Mouse (Mus musculus): ENCODE measurements around the gene Inpp5a. TPM values are rescaled to one million over a fixed set of nuclear protein-coding genes. Genes with fewer than 3 reads are reported as not detected.
A peak's percentile ranks its signal among the peaks of the same experiment; 100 is the strongest.

Inpp5a gene
- polyA plus RNA-seq, 1 experiment, result 17.6 TPM

DNA sequence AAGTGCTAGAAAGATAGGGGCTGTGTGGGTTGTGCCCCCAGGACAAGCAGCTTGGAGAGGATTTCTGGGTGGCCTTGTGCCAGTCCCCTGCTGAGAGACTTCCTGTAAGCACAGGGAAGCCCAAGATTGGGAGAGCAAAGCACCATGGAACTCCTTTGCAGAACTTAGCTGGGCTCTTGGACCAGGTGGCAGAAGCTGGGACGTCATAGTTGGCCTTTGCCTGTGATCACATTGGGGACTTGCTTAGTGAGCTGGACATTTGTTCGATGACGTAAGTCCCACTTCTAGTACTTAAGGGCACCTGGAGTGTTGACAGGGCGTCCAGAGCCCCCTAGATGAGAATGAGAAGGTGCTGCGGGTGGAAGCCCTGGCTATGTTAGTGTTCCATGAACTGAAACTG is 62.8 kb downstream of the Inpp5a start:
- no peak for DNase-seq (ENCODE audit: low read depth)
- TF ChIP-seq POLR2A (IDR thresholded peaks at IDR 0.05; ENCODE audit: borderline replicate concordance, extremely low read depth, insufficient read depth, insufficient read length, poor library complexity, severe bottlenecking), result no peak
- TF ChIP-seq CTCF (IDR thresholded peaks at IDR 0.05; ENCODE audit: borderline replicate concordance, extremely low read depth, insufficient read depth, insufficient read length), result no peak

GRCm38 (mm10) chr7:139452199-139452598 is 63.3 kb downstream of the Inpp5a start:
- TF ChIP-seq POLR2A (IDR thresholded peaks at IDR 0.05; ENCODE audit: borderline replicate concordance, extremely low read depth, insufficient read depth, insufficient read length, poor library complexity, severe bottlenecking) (no peak), CTCF (IDR thresholded peaks at IDR 0.05; ENCODE audit: borderline replicate concordance, extremely low read depth, insufficient read depth, insufficient read length) (no peak)
- DNase-seq (ENCODE audit: low read depth), result no peak

GRCm38 (mm10) chr7:139453198-139453597 is 64.3 kb downstream of the Inpp5a start:
- TF ChIP-seq POLR2A (IDR thresholded peaks at IDR 0.05; ENCODE audit: borderline replicate concordance, extremely low read depth, insufficient read depth, insufficient read length, poor library complexity, severe bottlenecking), result no peak
- no peak for TF ChIP-seq CTCF (IDR thresholded peaks at IDR 0.05; ENCODE audit: borderline replicate concordance, extremely low read depth, insufficient read depth, insufficient read length)
- DNase-seq (ENCODE audit: low read depth), result no peak

- DNase-seq (ENCODE audit: low read depth), result no peak
- TF ChIP-seq CTCF (IDR thresholded peaks at IDR 0.05; ENCODE audit: borderline replicate concordance, extremely low read depth, insufficient read depth, insufficient read length) (no peak), POLR2A (IDR thresholded peaks at IDR 0.05; ENCODE audit: borderline replicate concordance, extremely low read depth, insufficient read depth, insufficient read length, poor library complexity, severe bottlenecking) (no peak)
Measured at GRCm38 (mm10) chr7:139454285-139454684, 65.4 kb downstream of the Inpp5a start.

- no peak for DNase-seq (ENCODE audit: low read depth)
- no peak for TF ChIP-seq CTCF (IDR thresholded peaks at IDR 0.05; ENCODE audit: borderline replicate concordance, extremely low read depth, insufficient read depth, insufficient read length)
- TF ChIP-seq POLR2A (IDR thresholded peaks at IDR 0.05; ENCODE audit: borderline replicate concordance, extremely low read depth, insufficient read depth, insufficient read length, poor library complexity, severe bottlenecking), result no peak
Measured at GRCm38 (mm10) chr7:139456759-139457158, 67.8 kb downstream of the Inpp5a start.

GRCm38 (mm10) chr7:139461344-139461743 is 72.4 kb downstream of the Inpp5a start:
- no peak for DNase-seq (ENCODE audit: low read depth)
- TF ChIP-seq CTCF (IDR thresholded peaks at IDR 0.05; ENCODE audit: borderline replicate concordance, extremely low read depth, insufficient read depth, insufficient read length) (no peak), POLR2A (IDR thresholded peaks at IDR 0.05; ENCODE audit: borderline replicate concordance, extremely low read depth, insufficient read depth, insufficient read length, poor library complexity, severe bottlenecking) (no peak)

GRCm38 (mm10) chr7:139462142-139462541 is 73.2 kb downstream of the Inpp5a start:
- DNase-seq (ENCODE audit: low read depth), result no peak
- TF ChIP-seq CTCF (IDR thresholded peaks at IDR 0.05; ENCODE audit: borderline replicate concordance, extremely low read depth, insufficient read depth, insufficient read length), result no peak
- no peak for TF ChIP-seq POLR2A (IDR thresholded peaks at IDR 0.05; ENCODE audit: borderline replicate concordance, extremely low read depth, insufficient read depth, insufficient read length, poor library complexity, severe bottlenecking)

GRCm38 (mm10) chr7:139465538-139465937 is 76.6 kb downstream of the Inpp5a start:
- no peak for TF ChIP-seq POLR2A (IDR thresholded peaks at IDR 0.05; ENCODE audit: borderline replicate concordance, extremely low read depth, insufficient read depth, insufficient read length, poor library complexity, severe bottlenecking)
- TF ChIP-seq CTCF (IDR thresholded peaks at IDR 0.05; ENCODE audit: borderline replicate concordance, extremely low read depth, insufficient read depth, insufficient read length), result no peak
- DNase-seq (ENCODE audit: low read depth), result no peak

DNA sequence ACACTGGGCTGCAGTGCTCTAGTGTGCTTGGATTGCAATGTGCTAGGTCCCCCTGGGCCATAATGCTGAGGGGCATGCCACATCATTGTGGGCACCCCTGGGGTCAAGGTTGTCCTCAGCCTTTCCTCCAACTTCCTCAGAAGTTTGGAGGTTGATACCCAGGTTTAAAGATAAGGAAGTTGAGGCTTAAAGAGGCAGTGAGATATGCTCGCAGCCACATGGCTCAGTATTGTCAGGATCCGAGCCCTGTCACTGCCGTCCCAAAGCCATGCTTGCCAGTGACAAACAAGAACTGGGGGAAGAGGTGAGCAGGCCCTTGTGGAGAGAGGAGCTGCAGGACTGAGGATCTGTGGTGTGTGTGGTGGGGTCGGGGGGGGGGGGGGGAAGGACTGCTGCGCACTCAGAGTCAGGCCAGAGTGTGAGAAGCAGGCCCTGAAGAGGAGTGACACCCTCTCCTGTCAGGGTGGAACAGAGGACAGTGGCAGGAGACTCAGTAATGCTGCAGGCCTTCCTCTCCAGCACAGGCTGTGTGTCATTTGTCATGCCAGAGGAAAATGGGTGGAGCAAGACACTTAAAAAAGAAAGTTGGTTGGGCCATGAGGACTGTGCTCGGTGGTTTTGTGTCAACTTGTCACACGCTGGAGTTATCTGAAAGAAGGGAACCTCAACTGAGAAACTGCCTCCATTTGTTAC is 77.7 kb downstream of the Inpp5a start:
- TF ChIP-seq CTCF (IDR thresholded peaks at IDR 0.05; ENCODE audit: borderline replicate concordance, extremely low read depth, insufficient read depth, insufficient read length) (no peak), POLR2A (IDR thresholded peaks at IDR 0.05; ENCODE audit: borderline replicate concordance, extremely low read depth, insufficient read depth, insufficient read length, poor library complexity, severe bottlenecking) (no peak)
- DNase-seq (ENCODE audit: low read depth), result no peak

- peak; percentile 13 for DNase-seq (ENCODE audit: low read depth)
- TF ChIP-seq CTCF (IDR thresholded peaks at IDR 0.05; ENCODE audit: borderline replicate concordance, extremely low read depth, insufficient read depth, insufficient read length), result no peak
- no peak for TF ChIP-seq POLR2A (IDR thresholded peaks at IDR 0.05; ENCODE audit: borderline replicate concordance, extremely low read depth, insufficient read depth, insufficient read length, poor library complexity, severe bottlenecking)
Measured at GRCm38 (mm10) chr7:139467177-139467895, 78.4 kb downstream of the Inpp5a start.

GRCm38 (mm10) chr7:139467896-139468279 is 79.0 kb downstream of the Inpp5a start:
- TF ChIP-seq CTCF (IDR thresholded peaks at IDR 0.05; ENCODE audit: borderline replicate concordance, extremely low read depth, insufficient read depth, insufficient read length), result no peak
- no peak for TF ChIP-seq POLR2A (IDR thresholded peaks at IDR 0.05; ENCODE audit: borderline replicate concordance, extremely low read depth, insufficient read depth, insufficient read length, poor library complexity, severe bottlenecking)
- no peak for DNase-seq (ENCODE audit: low read depth)

- DNase-seq (ENCODE audit: low read depth), result peak; percentile 14
Measured at GRCm38 (mm10) chr7:139468440-139468839, 79.5 kb downstream of the Inpp5a start.

More at GRCm38 (mm10) chr7:139468440-139468839, 79.5 kb downstream of the Inpp5a start:
- TF ChIP-seq CTCF (IDR thresholded peaks at IDR 0.05; ENCODE audit: borderline replicate concordance, extremely low read depth, insufficient read depth, insufficient read length), result no peak
- no peak for TF ChIP-seq POLR2A (IDR thresholded peaks at IDR 0.05; ENCODE audit: borderline replicate concordance, extremely low read depth, insufficient read depth, insufficient read length, poor library complexity, severe bottlenecking)

All from brain, embryonic 14.5 days (tissue).